Mouse (Mus musculus) heart, adult 2 months (tissue): ENCODE data around the gene Tfb2m. TPM values are rescaled to one million over a fixed set of nuclear protein-coding genes. Genes with fewer than 3 reads are reported as not detected.

Source experiments
- DNase-seq, 2 experiments: peaks; one replicate each; pipeline ENCODE4 v3.0.0; 2021
- H3K27ac ChIP-seq: fragments of 200-600 bp; 2 replicates; pipeline ENCODE4 v1.8.1; 2022
- H3K27me3 ChIP-seq: fragments of 200-500 bp; 2 replicates; pipeline ENCODE4 v1.6.1; 2012; ENCODE audit warnings: mild to moderate bottlenecking, low read length, inconsistent platforms, mixed read lengths; ENCODE audit not compliant: control insufficient read depth, insufficient read depth
- H3K36me3 ChIP-seq: fragments of 200-500 bp; 2 replicates; pipeline ENCODE4 v1.6.1; 2012; ENCODE audit warnings: low read length, inconsistent platforms; ENCODE audit not compliant: control insufficient read depth, insufficient read depth
- H3K4me1 ChIP-seq: fragments of 200-500 bp; 2 replicates; pipeline ENCODE4 v1.6.1; 2011; ENCODE audit warnings: low read length; ENCODE audit not compliant: control insufficient read depth, insufficient read depth
- H3K4me3 ChIP-seq: fragments of 200-600 bp; 2 replicates; pipeline ENCODE4 v1.8.1; 2022
- H3K79me2 ChIP-seq: fragments of 200-500 bp; replicated peaks from 2 replicates; pipeline ENCODE4 v1.6.1; 2012; ENCODE audit warnings: mild to moderate bottlenecking, inconsistent platforms, low read length, moderate library complexity, mixed read lengths; ENCODE audit not compliant: control insufficient read depth, insufficient read depth
- H3K9ac ChIP-seq: fragments of 200-500 bp; 2 replicates; pipeline ENCODE4 v1.6.1; 2012; ENCODE audit warnings: low read depth, mild to moderate bottlenecking, control low read depth, inconsistent platforms, low read length, mixed read lengths
- CTCF ChIP-seq: fragments of 200-600 bp; IDR thresholded peaks from 2 replicates; pipeline ENCODE4 v1.8.1; 2022; ENCODE audit warnings: antibody characterized with exemption, mild to moderate bottlenecking, moderate library complexity
- EP300 ChIP-seq: fragments of 200-500 bp; IDR thresholded peaks from 2 replicates; pipeline ENCODE4 v1.6.1; 2011; ENCODE audit warnings: low read depth, low read length, control low read depth; ENCODE audit not compliant: insufficient read depth
- POLR2A ChIP-seq: fragments of 200-500 bp; IDR thresholded peaks from 2 replicates; pipeline ENCODE4 v1.6.1; 2011; ENCODE audit warnings: mild to moderate bottlenecking, low read depth, low read length, control low read depth; ENCODE audit not compliant: insufficient read depth
- WGBS: fragments of 180-500 bp; shearing (Covaris S2); methylation state at CpG from one replicate; pipeline ENCODE4 v1.1.7; 2018; 5-methylcytosine and 5-hydroxymethylcytosine counted together
- intact Hi-C: fragments of 180-260 bp; cut with DNase I; formaldehyde crosslinking; loops from one replicate; pipeline ENCODE4 v1.15.1; 2025
- polyA plus RNA-seq: library from polyadenylated mRNA; depleted of rRNA; stranded (reverse); fragments of >200 nt; gene quantifications from 2 replicates; pipeline ENCODE4 v1.2.3, GENCODE M21; 2012
- total RNA-seq, 2 experiments: library from RNA; stranded (reverse); gene quantifications; 2 replicates each; pipeline ENCODE4 v1.2.3; 2021

Gene Tfb2m
- total and polyA plus RNA-seq, 3 experiments = 19.2 to 58.3 (median 51.3) TPM

DNA sequence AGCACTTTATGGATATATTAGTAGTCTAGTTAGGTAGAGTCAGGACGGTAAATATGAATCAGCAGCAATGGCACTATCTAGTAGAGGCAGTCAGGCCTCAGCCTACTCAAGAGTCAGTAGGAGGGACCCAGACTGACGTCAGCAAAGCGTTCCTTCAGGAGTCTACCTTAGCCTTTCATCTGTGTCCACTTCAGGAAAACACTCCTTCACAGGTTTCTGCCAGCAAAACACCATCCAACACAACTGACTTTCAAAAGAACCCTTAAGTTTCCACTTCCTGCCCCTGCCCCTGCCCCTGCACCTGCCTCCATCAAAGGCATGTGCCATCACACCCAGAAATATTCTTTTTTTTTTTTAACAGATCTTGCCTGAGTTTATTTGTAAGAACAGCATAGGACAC lies 26.2 kb downstream of the Tfb2m start:
- Histone ChIP-seq H3K79me2 (no peaks in the 10 kb centered on the region), H3K27me3 (no peaks in the 10 kb centered on the region), H3K4me3 (no peak overlapping the region), H3K36me3 (no peaks in the 10 kb centered on the region), H3K4me1 (peaks cover 2% of the 10 kb centered on the region), H3K9ac (no peak overlapping the region), H3K27ac (no peak overlapping the region)
- no peak for TF ChIP-seq EP300
- no peak for DNase-seq
- intact Hi-C loops = no loop called here
- WGBS = 76% methylated on average over 3 of the region's 3 CpGs

DNA sequence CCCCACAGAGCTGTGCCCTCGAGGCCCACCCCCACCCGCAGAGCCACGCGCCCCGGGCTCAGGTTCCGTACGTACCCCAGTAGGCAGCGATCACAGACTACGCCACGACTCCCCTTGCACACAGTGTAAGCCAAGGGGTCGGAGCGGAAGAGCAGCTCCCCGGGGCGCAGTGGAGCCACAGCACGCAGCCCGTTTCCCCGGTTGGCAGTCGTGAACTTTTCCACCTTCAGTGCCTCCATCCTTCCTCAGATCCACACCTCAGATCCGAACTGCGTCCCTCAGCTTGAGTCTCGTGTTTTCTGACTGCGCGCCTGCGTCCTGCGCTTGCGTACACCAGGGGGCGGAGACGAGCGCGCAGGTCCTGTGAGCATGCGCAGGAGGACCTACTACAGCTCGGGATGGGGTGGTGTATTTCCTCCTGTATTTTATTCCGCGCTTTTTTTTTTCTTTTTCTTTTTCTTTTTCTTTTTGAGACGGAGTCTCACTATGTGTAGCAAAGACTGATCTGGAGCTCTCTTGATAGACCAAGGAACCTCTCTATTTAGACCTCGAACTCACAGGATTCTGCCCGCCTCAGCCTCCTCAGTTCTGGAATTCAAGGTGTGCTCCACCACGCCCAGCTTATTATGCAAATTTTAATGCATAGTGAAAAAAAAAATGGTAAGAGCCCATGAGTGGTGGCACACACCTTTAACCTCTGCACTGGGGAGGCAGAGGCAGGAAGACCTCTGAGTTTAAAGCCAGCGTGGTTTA lies 28.2 kb downstream of the Tfb2m start, which contains the start of gene Smyd3:
Gene Smyd3 (minus strand): TSS at position 329 of the 753 bp plus-strand sequence.
- H3K4me3 ChIP-seq = peak within 1 kb of the TSS; percentile 58
- peaks cover 2% of the 10 kb centered on the region for H3K4me1 ChIP-seq
- TF ChIP-seq POLR2A (peak; percentile 85), CTCF (peak; percentile 82), EP300 (0 out of 2 replicates have a peak, but pooled peaks have one; percentile 47)
- peak within 1 kb of the TSS; percentile 66 for H3K9ac ChIP-seq
- H3K79me2 ChIP-seq = no peaks in the 10 kb centered on the region
- peak; percentile 88 to 90 for DNase-seq
- H3K27me3 ChIP-seq = no peaks in the 10 kb centered on the region
- WGBS = 6% methylated on average over 39 of the region's 39 CpGs
- peak within 1 kb of the TSS; percentile 76 for H3K27ac ChIP-seq
- intact Hi-C loops = loop anchor here (2.0 kb wide), 1 partner anchor 29 kb away; the partner anchor contains the start of genes Cnst and Tfb2m
- no peaks in the 10 kb centered on the region for H3K36me3 ChIP-seq

DNA sequence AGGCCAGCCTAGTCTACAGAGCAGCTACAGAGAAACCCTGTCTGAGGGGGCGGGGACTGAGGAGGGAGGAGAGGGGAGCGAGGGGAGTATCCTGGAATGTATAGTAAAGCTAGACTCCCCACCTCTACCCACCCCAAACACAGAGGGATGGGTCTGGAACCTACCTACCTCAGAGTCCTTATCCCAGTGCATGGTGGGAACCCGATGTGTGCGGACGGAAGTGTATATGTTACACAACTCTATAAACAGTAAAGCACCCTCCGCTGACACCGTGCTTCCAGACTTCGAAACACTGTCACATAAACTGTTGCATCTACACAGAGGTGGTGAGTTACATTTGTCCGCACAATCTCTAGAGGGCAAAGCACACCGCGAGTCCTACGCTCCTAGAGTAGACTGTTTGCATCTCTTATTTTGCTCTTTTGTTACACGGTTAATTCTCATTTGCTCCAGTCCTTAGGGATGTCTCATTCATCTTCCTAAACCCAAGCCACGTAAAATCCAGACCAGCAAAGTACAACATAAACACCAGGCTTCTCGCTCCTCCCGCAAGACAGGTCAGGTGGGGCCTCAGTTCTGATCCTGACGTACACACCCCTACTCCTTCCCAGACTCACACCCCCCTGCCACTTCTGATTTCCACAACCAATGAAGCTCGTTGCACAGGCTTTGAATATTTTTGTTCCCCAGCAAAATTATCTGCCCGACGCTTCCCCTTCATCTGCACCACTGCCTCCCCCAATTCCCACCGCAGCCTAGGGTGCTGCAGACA lies 28.9 kb downstream of the Tfb2m start:
- peak; percentile 7 to 21 for DNase-seq
- peak overlapping the region; percentile 76 for H3K27ac ChIP-seq
- peaks cover 2% of the 10 kb centered on the region for H3K4me1 ChIP-seq
- no peaks in the 10 kb centered on the region for H3K27me3 ChIP-seq
- no peaks in the 10 kb centered on the region for H3K36me3 ChIP-seq
- H3K4me3 ChIP-seq = peak overlapping the region; percentile 58
- intact Hi-C loops = loop anchor here (2.0 kb wide), 1 partner anchor 30 kb away; the partner anchor contains the start of genes Cnst and Tfb2m
- TF ChIP-seq CTCF (no peak), POLR2A (no peak), EP300 (no peak)
- 2% methylated on average over 21 of the region's 21 CpGs for WGBS
- no peaks in the 10 kb centered on the region for H3K79me2 ChIP-seq
- peak overlapping the region; percentile 66 for H3K9ac ChIP-seq

DNA sequence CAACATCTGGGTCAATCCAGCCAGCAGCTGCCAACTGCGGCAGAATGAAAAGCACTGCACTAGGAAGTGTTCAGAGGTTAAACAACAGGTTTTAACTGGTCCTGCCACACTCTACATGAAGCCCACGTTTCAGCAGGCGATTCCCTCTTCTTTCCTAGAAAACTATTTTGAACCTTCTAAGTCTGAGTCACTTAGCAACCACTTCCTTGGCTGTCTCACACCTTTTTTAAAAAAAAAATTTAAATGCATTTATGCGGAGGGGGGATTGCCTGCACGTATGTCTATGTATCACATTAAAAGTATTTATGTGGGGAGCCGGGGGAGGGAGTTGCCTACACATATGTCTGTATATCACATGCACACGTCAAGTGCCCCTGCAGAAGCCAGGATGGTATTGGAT lies 34.2 kb downstream of the Tfb2m start:
- no peak for DNase-seq
- no peak overlapping the region for H3K4me3 ChIP-seq
- WGBS = 72% methylated on average over 7 of the region's 7 CpGs
- no peaks in the 10 kb centered on the region for H3K27me3 ChIP-seq
- no peaks in the 10 kb centered on the region for H3K79me2 ChIP-seq
- TF ChIP-seq POLR2A (no peak), EP300 (no peak), CTCF (no peak)
- H3K36me3 ChIP-seq = no peaks in the 10 kb centered on the region
- intact Hi-C loops = no loop called here
- H3K4me1 ChIP-seq = no peaks in the 10 kb centered on the region
- H3K27ac ChIP-seq = no peak overlapping the region
- H3K9ac ChIP-seq = no peak overlapping the region

GRCm38 (mm10) chr1:179510546-179511340 lies 35.3 kb downstream of the Tfb2m start:
- no peak overlapping the region for H3K4me3 ChIP-seq
- DNase-seq = no peak
- no peak for TF ChIP-seq CTCF
- TF ChIP-seq POLR2A = no peak
- TF ChIP-seq EP300 = no peak
- WGBS = 82% methylated on average over 13 of the region's 13 CpGs
- no peak overlapping the region for H3K9ac ChIP-seq
- H3K36me3 ChIP-seq = no peaks in the 10 kb centered on the region
- no peaks in the 10 kb centered on the region for H3K4me1 ChIP-seq
- intact Hi-C loops = no loop called here
- H3K27me3 ChIP-seq = no peaks in the 10 kb centered on the region
- no peaks in the 10 kb centered on the region for H3K79me2 ChIP-seq
- H3K27ac ChIP-seq = no peak overlapping the region
